Mouse (Mus musculus) stomach, postnatal 0 days (tissue): ENCODE measurements around the gene Notch4.

Source experiments
- CTCF ChIP-seq: IDR thresholded peaks from 2 replicates; pipeline ENCODE4 v1.5.1; 2016; ENCODE audit warnings: antibody characterized with exemption, low read depth, mild to moderate bottlenecking, moderate library complexity
- EP300 ChIP-seq: optimal IDR thresholded peaks from 2 replicates; pipeline ENCODE3; 2016; ENCODE audit warnings: antibody characterized with exemption

DNA sequence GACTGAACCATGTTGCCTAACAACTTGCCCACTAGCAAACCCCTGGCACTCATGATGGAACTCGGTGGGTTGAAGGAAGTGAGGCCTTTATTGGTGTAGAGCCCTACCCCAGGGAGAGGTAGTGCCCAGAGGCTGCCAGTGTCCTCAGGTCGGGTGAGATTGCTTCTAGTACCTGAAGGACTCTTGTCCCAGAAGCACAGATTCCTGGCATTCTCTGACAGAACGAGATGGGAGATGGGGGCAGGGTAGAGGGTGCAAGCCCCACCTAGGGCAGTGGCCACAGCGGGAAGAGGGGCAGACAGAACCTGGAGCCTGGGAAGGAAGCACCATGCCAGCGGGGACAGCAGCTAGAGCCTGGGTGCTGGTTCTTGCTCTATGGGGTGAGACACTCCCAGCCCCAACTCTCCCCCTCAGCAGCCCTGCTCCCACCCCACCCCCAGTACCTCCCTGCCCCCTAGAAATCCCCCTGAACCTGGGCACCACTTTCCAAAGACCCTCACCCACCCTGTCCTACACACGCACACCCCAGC is 33.6 kb downstream of the Notch4 start, which contains the start of gene Ager:
- no peak for TF ChIP-seq EP300
- no peak for TF ChIP-seq CTCF
